Mouse (Mus musculus) hindbrain, embryonic 11.5 days (tissue): Measurements from ENCODE around the gene Adgrg4. TPM values are rescaled to one million over a fixed set of nuclear protein-coding genes. Genes with fewer than 3 reads are reported as not detected.

ENCODE experiments used
- polyA plus RNA-seq: library from polyadenylated mRNA; unstranded; fragments of >200 nt; fragmentation: Nextera tagmentation; extraction: Ambion mirVana; gene quantifications from 2 replicates; pipeline ENCODE4 v1.2.1, GENCODE M21; 2014

The Adgrg4 gene
- polyA plus RNA-seq, 1 experiment from 2014 or later: not detected

Other genes with a start within 250 kb of the Adgrg4 start
- gene Fhl1, start 138.4 kb upstream of the Adgrg4 start, polyA plus RNA-seq: 81.5 and 87.0 TPM in 2 replicates
- gene Map7d3, start 47.8 kb upstream of the Adgrg4 start, polyA plus RNA-seq: 2.0 and 2.2 TPM in 2 replicates
- gene Brs3, start 172.9 kb downstream of the Adgrg4 start, polyA plus RNA-seq: not detected in 2 replicates
- gene Htatsf1, start 183.4 kb downstream of the Adgrg4 start, polyA plus RNA-seq: 92.3 and 97.4 TPM in 2 replicates
- gene Vgll1, start 217.9 kb downstream of the Adgrg4 start, polyA plus RNA-seq: 0.21 and 0.23 TPM in 2 replicates